Mouse (Mus musculus) C2C12 (cell line): Measurements from ENCODE around the gene Thap4. TPM values are rescaled to one million over a fixed set of nuclear protein-coding genes. Genes with fewer than 3 reads are reported as not detected.

Source experiments
- H3K27me3 ChIP-seq: one replicate; pipeline ENCODE4 v1.6.1; 2011; ENCODE audit not compliant: control insufficient read depth, insufficient read depth, insufficient read length
- H3K36me3 ChIP-seq: one replicate; pipeline ENCODE4 v1.6.1; 2011; ENCODE audit not compliant: control insufficient read depth, insufficient read depth
- H3K4me3 ChIP-seq: one replicate; pipeline ENCODE4 v1.5.1; 2011; ENCODE audit warnings: mild to moderate bottlenecking, control low read depth; ENCODE audit not compliant: poor library complexity, insufficient read depth, severe bottlenecking
- H3K79me2 ChIP-seq: one replicate; pipeline ENCODE4 v1.6.1; 2011; ENCODE audit not compliant: control insufficient read depth, insufficient read depth
- H3K79me3 ChIP-seq: one replicate; pipeline ENCODE4 v1.6.1; 2011; ENCODE audit warnings: low read depth, control low read depth
- H3ac ChIP-seq: one replicate; pipeline ENCODE3; 2011; ENCODE audit warnings: low read depth; ENCODE audit not compliant: control insufficient read depth, insufficient read length
- CEBPB ChIP-seq: IDR thresholded peaks from one replicate; pipeline ENCODE4 v1.6.1; 2011; ENCODE audit warnings: low read depth, mild to moderate bottlenecking, control low read depth, moderate library complexity
- CTCF ChIP-seq: IDR thresholded peaks from one replicate; pipeline ENCODE4 v1.5.1; 2011; ENCODE audit not compliant: control insufficient read depth, insufficient read depth, insufficient read length
- FOSL1 ChIP-seq: IDR thresholded peaks from one replicate; pipeline ENCODE4 v1.8.0; 2011; ENCODE audit warnings: mild to moderate bottlenecking, low read length; ENCODE audit not compliant: poor library complexity, insufficient read depth, severe bottlenecking
- MAX ChIP-seq: IDR thresholded peaks from one replicate; pipeline ENCODE4 v1.6.1; 2011; ENCODE audit warnings: mild to moderate bottlenecking, control low read depth
- MYOD1 ChIP-seq: IDR thresholded peaks from one replicate; pipeline ENCODE4 v1.6.1; 2011; ENCODE audit warnings: low read depth; ENCODE audit not compliant: control insufficient read depth, insufficient read length
- MYOG ChIP-seq: IDR thresholded peaks from one replicate; pipeline ENCODE4 v1.6.1; 2011; ENCODE audit not compliant: control insufficient read depth, insufficient read length; ENCODE audit errors: extremely low read depth
- USF1 ChIP-seq: IDR thresholded peaks from one replicate; pipeline ENCODE4 v1.6.1; 2011; ENCODE audit warnings: low read depth, mild to moderate bottlenecking, control low read depth, moderate library complexity
- polyA plus RNA-seq: library from polyadenylated mRNA; unstranded; fragments of >200 nt; fragmentation: generic; extraction: Trizol; gene quantifications from one replicate; pipeline ENCODE4 v1.2.1, GENCODE M21; 2012; ENCODE audit warnings: missing spikeins

Gene Thap4
- polyA plus RNA-seq, 1 experiment, result 65.2 TPM

DNA sequence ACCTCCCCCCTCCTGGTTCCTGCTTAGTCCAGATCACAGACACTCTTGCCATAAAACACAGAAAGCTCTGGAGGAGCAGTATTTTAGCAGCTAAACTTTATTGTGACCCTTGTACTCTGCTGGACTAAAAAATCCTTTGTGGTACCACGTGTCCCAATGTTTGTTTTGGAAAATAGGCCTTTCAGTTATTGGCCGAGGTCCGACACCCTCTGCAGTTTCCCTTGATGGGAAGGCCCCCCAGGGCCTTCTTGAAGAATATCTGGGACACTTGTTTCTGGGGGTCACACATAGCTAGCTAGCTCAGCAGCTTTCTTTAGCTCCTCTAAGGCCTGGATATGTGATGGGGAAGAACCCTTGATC, 67.7 kb downstream of the Thap4 start:
- TF ChIP-seq FOSL1, result no peak
- peak; percentile 59 for TF ChIP-seq USF1
- TF ChIP-seq CEBPB, result no peak
- no peak for TF ChIP-seq CTCF
- TF ChIP-seq MYOG, result no peak
- no peak for TF ChIP-seq MYOD1
- TF ChIP-seq MAX, result no peak
- H3K4me3 ChIP-seq, result peak overlapping the region; percentile 59
- H3K79me3 ChIP-seq, result peaks cover 30% of the 10 kb centered on the region
- H3ac ChIP-seq, result peak overlapping the region; percentile 97
- H3K27me3 ChIP-seq, result no peaks in the 10 kb centered on the region
- peaks cover 54% of the 10 kb centered on the region for H3K79me2 ChIP-seq
- H3K36me3 ChIP-seq, result peaks cover 39% of the 10 kb centered on the region

DNA sequence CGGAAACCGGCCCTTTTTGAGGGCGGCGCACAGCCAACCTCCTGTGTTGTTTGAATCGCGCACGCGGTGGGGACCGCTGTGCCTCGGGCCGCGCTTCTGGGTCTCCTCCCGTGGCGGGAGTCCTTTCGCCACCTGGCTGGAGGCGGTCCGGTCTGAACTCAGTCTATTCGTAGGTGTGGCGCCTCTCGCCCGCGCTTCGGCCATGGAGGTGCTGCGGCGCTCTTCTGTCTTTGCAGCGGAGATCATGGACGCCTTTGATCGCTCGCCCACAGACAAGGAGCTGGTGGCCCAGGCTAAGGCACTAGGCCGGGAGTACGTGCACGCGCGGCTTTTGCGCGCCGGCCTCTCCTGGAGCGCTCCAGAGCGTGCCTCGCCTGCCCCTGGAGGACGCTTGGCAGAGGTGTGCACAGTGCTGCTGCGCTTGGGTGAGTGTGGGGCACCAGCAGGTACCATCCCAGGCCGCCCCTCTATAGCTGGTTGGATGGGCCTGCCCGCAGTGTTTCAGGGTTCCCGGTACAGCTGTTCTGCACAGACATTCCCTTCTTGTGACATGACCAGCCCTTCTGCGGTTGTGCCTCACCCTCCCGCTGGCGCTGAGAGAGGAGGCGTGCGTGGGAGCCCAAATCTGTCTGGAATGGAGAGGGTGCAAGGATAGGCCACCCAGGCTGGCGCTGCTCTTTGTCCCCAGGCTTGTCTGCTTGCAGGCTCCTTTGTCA, 68.3 kb downstream of the Thap4 start:
- Histone ChIP-seq H3ac (peak overlapping the region; percentile 97), H3K79me2 (peaks cover 52% of the 10 kb centered on the region), H3K36me3 (peaks cover 35% of the 10 kb centered on the region), H3K79me3 (peaks cover 30% of the 10 kb centered on the region), H3K4me3 (peak overlapping the region; percentile 59), H3K27me3 (no peaks in the 10 kb centered on the region)
- TF ChIP-seq MYOG, result no peak
- TF ChIP-seq CTCF, result peak; percentile 72
- TF ChIP-seq MYOD1, result peak; percentile 63
- TF ChIP-seq FOSL1, result no peak
- no peak for TF ChIP-seq CEBPB

DNA sequence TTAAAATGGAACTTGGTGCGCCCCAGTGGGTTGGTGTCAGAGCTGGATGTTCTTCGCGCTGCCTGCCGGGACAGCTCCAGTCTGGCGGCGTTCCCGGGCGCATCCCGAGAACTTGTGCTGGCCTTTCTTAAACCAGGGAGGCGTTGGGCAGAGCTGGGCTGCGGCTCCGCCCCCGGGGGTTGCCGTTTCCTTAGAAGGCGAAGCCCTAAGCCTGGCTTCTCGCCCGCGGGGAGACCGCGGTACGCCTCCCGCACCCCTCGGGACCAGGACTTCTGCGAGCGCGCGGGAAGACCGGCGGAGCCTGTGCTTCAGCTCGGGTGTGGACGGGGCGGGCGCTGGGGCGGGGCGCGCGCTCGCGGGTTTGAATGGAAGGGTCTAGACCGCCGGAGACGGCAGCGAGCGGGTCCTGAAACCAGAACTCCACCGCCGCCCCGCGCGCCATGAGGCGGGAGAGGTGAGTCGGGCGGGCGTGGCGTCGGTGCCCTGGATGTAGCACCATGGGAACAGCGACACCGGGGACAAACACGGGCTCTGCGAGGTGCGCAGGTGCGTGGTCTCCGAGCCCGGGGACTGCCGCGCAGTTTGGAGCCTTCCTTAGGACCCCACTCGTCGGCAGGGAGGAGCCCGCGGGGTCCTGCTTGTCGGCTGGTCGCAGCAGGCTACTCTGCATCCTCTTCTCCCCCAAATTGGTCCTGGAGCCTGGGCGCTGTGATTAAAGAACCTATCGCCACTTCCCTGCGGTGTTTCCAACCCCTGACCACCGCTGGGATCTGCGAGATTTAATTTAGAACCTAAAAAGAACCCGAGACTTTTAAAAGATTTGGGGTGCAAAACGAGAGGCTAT, 69.0 kb downstream of the Thap4 start, which contains the start of gene Bok:
Gene Bok, plus strand, starts transcription at position 260 of the 844 bp plus-strand sequence.
- Histone ChIP-seq H3K4me3 (peak within 1 kb of the TSS; percentile 59), H3K36me3 (peaks cover 28% of the 10 kb centered on the region), H3K79me2 (peaks cover 45% of the 10 kb centered on the region), H3K27me3 (no peaks in the 10 kb centered on the region), H3K79me3 (peaks cover 29% of the 10 kb centered on the region), H3ac (peak within 1 kb of the TSS; percentile 97)
- TF ChIP-seq CEBPB (no peak), USF1 (no peak), MYOD1 (no peak), MYOG (no peak), CTCF (no peak), FOSL1 (no peak), MAX (no peak)

DNA sequence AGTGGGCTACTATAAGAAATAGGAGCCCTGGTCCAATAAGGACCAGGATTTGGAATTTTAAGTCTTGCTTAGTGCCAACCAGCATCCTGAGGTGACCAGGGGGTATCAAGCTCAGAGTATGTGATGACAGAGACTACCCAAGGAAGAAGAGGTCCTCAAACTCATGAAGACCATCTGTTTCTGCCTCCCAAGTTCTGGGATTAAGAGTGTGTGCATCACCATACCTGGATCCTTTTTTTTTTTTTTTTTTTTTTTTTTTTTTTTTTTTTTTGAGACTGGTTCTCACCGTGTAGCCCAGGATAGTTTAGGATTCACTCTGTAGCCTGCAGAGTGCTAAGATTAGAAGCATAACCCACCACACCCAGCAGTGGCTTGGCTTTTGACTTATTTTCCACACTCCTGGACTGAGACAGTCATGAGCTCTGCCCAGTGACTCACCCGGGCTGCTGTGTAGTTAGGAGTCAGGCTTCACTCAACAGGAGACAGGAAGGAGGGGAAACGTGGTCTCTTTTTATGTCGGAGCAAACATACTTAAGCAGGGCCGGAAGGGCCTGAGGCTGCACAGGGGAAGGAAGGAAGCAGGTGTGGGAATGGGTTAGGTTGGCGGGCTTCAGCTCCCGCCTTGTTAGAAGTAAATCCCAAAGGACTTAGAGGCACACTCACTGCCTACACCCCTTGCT, 74.6 kb downstream of the Thap4 start:
- no peaks in the 10 kb centered on the region for H3K27me3 ChIP-seq
- no peaks in the 10 kb centered on the region for H3K79me2 ChIP-seq
- H3ac ChIP-seq, result peak overlapping the region; percentile 2
- H3K36me3 ChIP-seq, result no peaks in the 10 kb centered on the region
- H3K4me3 ChIP-seq, result no peak overlapping the region
- TF ChIP-seq FOSL1 (peak; percentile 64), CEBPB (no peak), USF1 (no peak), MYOG (no peak), MYOD1 (peak; percentile 71), MAX (peak; percentile 85)
- no peaks in the 10 kb centered on the region for H3K79me3 ChIP-seq

- H3K27me3 ChIP-seq, result no peaks in the 10 kb centered on the region
- no peak overlapping the region for H3K4me3 ChIP-seq
- no peak overlapping the region for H3ac ChIP-seq
- H3K79me3 ChIP-seq, result no peaks in the 10 kb centered on the region
- H3K36me3 ChIP-seq, result no peaks in the 10 kb centered on the region
- no peaks in the 10 kb centered on the region for H3K79me2 ChIP-seq
- TF ChIP-seq MAX (no peak), MYOD1 (no peak), CEBPB (no peak), FOSL1 (no peak), USF1 (no peak), CTCF (no peak), MYOG (no peak)
These were observed 76.3 kb downstream of the Thap4 start for GRCm38 (mm10) chr1:93678386-93678785.
